In the genomic region with DNA sequence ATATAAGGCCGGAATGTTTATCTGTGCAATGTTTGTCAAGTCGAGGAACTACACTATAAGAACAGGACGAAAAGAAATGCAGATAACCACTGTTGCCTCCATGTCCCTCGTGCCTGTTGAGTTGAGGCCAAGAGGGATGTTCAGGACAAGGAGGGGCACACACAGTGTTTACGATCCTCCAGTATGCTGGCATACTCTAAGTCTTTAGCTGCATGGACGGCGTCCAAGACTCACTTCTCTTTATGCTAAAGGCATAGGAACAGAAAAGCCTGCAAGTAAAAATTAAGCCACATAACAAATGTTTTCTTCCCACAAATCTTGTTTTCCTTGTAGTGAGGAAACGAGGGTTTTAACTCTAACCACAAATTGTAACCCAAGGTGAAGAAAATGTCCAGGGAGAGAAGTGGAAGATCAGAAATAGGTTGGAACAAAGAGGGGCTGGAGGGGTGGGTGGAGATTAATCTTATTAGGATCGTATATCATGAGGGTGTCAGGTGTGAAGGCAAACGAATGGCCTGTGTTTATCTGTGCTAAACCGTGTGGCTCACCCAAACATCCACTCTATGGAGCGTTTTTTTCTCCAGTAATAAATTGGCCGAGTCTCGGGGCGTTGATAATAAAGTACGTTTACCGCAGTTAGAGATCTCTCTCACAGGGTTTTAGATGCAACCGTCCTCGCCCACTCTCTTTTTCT, we compare ENCODE assay signal across 20 mouse cellular contexts.
DNase-seq lines count a peak whose midpoint lies in the region; ATAC-seq and TF ChIP-seq lines count a peak whose summit lies in the region.
"Had no signal": no experiment of that assay in that cellular context is flagged by ENCODE, and none has a peak within 500 bp of the region (broad histone marks: within the 10 kb centered on the region; RNA-seq: fewer than 3 reads in every experiment).

No protein-coding gene starts in this region.

- no peak overlapping the region for H3K9ac ChIP-seq in embryonic facial prominence, embryonic 14.5 days (ENCODE audit: low read depth, low read length)
- no peak overlapping the region for H3K9ac ChIP-seq in kidney, postnatal 0 days (ENCODE audit: low read depth, low read length)
- H3K9ac ChIP-seq in neural tube, embryonic 14.5 days (replicated peaks; ENCODE audit: low read depth, low read length): no peak overlapping the region
- H3K9ac ChIP-seq: hindbrain, embryonic 15.5 days had no signal

- peak; percentile 68; the same call in 1 of the 2 replicates for ATAC-seq in embryonic facial prominence, embryonic 14.5 days (ENCODE audit: low read depth)
- no peak for ATAC-seq in kidney, postnatal 0 days (replicated peaks; ENCODE audit: low FRiP score, low read depth)
- ATAC-seq in neural tube, embryonic 14.5 days (ENCODE audit: low read depth): peak; percentile 56; the same call in 1 of the 2 replicates
- ATAC-seq: lung, postnatal 0 days; midbrain, embryonic 16.5 days had no signal

- H3K27ac ChIP-seq in embryonic facial prominence, embryonic 14.5 days (replicated peaks; ENCODE audit: low read depth, low read length): no peak overlapping the region
- no peak overlapping the region for H3K27ac ChIP-seq in embryonic facial prominence, embryonic 10.5 days (replicated peaks)
- no peak overlapping the region for H3K27ac ChIP-seq in kidney, postnatal 0 days
- no peak overlapping the region for H3K27ac ChIP-seq in neural tube, embryonic 14.5 days (ENCODE audit: low read depth, low read length)
- H3K27ac ChIP-seq: heart, embryonic 10.5 days; hindbrain, embryonic 15.5 days; midbrain, embryonic 10.5 days had no signal

- H3K4me3 ChIP-seq in embryonic facial prominence, embryonic 14.5 days (ENCODE audit: low read depth, low read length): no peak overlapping the region
- H3K4me3 ChIP-seq in embryonic facial prominence, embryonic 10.5 days: no peak overlapping the region
- no peak overlapping the region for H3K4me3 ChIP-seq in kidney, postnatal 0 days (replicated peaks; ENCODE audit: low read depth, low read length)
- no peak overlapping the region for H3K4me3 ChIP-seq in neural tube, embryonic 14.5 days (ENCODE audit: low read depth, low read length)
- H3K4me3 ChIP-seq: heart, embryonic 10.5 days; hindbrain, embryonic 15.5 days; midbrain, embryonic 10.5 days; myocyte had no signal

- TF ChIP-seq CTCF in kidney, postnatal 0 days (IDR thresholded peaks at IDR 0.05; ENCODE audit: low read depth): no peak

- no peaks in the 10 kb centered on the region for H3K9me3 ChIP-seq in embryonic facial prominence, embryonic 14.5 days (ENCODE audit: control insufficient read depth, low read length)
- H3K9me3 ChIP-seq in embryonic facial prominence, embryonic 10.5 days: no peaks in the 10 kb centered on the region
- H3K9me3 ChIP-seq in kidney, postnatal 0 days (replicated peaks; ENCODE audit: low read length): no peaks in the 10 kb centered on the region
- H3K9me3 ChIP-seq in neural tube, embryonic 14.5 days (ENCODE audit: control insufficient read depth, low read length): no peaks in the 10 kb centered on the region
- H3K9me3 ChIP-seq: heart, embryonic 10.5 days; hindbrain, embryonic 15.5 days; midbrain, embryonic 10.5 days had no signal

- DNase-seq in embryonic facial prominence, embryonic 14.5 days (ENCODE audit: low spot score): peak; percentile 76
- no peak for DNase-seq in embryonic facial prominence, embryonic 10.5 days (ENCODE audit: low spot score)
- DNase-seq in kidney, postnatal 0 days (ENCODE audit: low spot score): peak; percentile 21
- no peak for DNase-seq in kidney, postnatal 4 days
- DNase-seq in neural tube, embryonic 10.5 days (ENCODE audit: extremely low spot score, low spot score): no peak
- DNase-seq in right cerebral cortex, postnatal 25 days: peak; percentile 6
- DNase-seq in spleen, postnatal 14 days (ENCODE audit: low spot score in 2 of 2): no peak
- DNase-seq: adrenal gland, postnatal 10 days; cerebellum, adult 9-10 months; heart, postnatal 4 days; kidney, postnatal 10 days; left cerebral cortex, postnatal 4 days; thymus, postnatal 14 days had no signal

- WGBS in embryonic facial prominence, embryonic 14.5 days: 65% methylated on average over 19 of the region's 19 CpGs
- 81% methylated on average over 19 of the region's 19 CpGs for WGBS in embryonic facial prominence, embryonic 10.5 days
- WGBS in kidney, postnatal 0 days: 27% methylated on average over 19 of the region's 19 CpGs
- WGBS in neural tube, embryonic 14.5 days: 53% methylated on average over 19 of the region's 19 CpGs

- H3K27me3 ChIP-seq in embryonic facial prominence, embryonic 14.5 days (replicated peaks; ENCODE audit: control insufficient read depth, insufficient read depth, low read length): no peaks in the 10 kb centered on the region
- H3K27me3 ChIP-seq in embryonic facial prominence, embryonic 10.5 days (replicated peaks; ENCODE audit: low read depth, poor library complexity, severe bottlenecking): no peaks in the 10 kb centered on the region
- H3K27me3 ChIP-seq in kidney, postnatal 0 days (ENCODE audit: insufficient read depth, low read length): no peaks in the 10 kb centered on the region
- no peaks in the 10 kb centered on the region for H3K27me3 ChIP-seq in neural tube, embryonic 14.5 days (ENCODE audit: control insufficient read depth, insufficient read depth, low read length)
- H3K27me3 ChIP-seq: hindbrain, embryonic 15.5 days had no signal

- H3K4me1 ChIP-seq in embryonic facial prominence, embryonic 14.5 days (ENCODE audit: control insufficient read depth, insufficient read depth, low read length): no peaks in the 10 kb centered on the region
- H3K4me1 ChIP-seq in embryonic facial prominence, embryonic 10.5 days: no peaks in the 10 kb centered on the region
- H3K4me1 ChIP-seq in kidney, postnatal 0 days (replicated peaks; ENCODE audit: insufficient read depth, low read length): no peaks in the 10 kb centered on the region
- no peaks in the 10 kb centered on the region for H3K4me1 ChIP-seq in neural tube, embryonic 14.5 days (ENCODE audit: control insufficient read depth, insufficient read depth, low read length)
- H3K4me1 ChIP-seq: heart, embryonic 10.5 days; hindbrain, embryonic 15.5 days; midbrain, embryonic 10.5 days had no signal

- no peak overlapping the region for H3K4me2 ChIP-seq in embryonic facial prominence, embryonic 14.5 days (ENCODE audit: low read depth, low read length)
- H3K4me2 ChIP-seq in kidney, postnatal 0 days (ENCODE audit: low read length): peak overlapping the region; percentile 32; the same call in 1 of the 2 replicates
- no peak overlapping the region for H3K4me2 ChIP-seq in neural tube, embryonic 14.5 days (ENCODE audit: low read depth, low read length)
- H3K4me2 ChIP-seq: hindbrain, embryonic 15.5 days had no signal

- no peaks in the 10 kb centered on the region for H3K36me3 ChIP-seq in embryonic facial prominence, embryonic 14.5 days (ENCODE audit: control insufficient read depth, insufficient read depth, low read length)
- H3K36me3 ChIP-seq in embryonic facial prominence, embryonic 10.5 days (replicated peaks): no peaks in the 10 kb centered on the region
- H3K36me3 ChIP-seq in kidney, postnatal 0 days (ENCODE audit: insufficient read depth, low read length): no peaks in the 10 kb centered on the region
- no peaks in the 10 kb centered on the region for H3K36me3 ChIP-seq in neural tube, embryonic 14.5 days (ENCODE audit: control insufficient read depth, insufficient read depth, low read length)
- H3K36me3 ChIP-seq: heart, embryonic 10.5 days; hindbrain, embryonic 15.5 days; midbrain, embryonic 10.5 days had no signal

Comparison
In these comparisons a context has a peak if more than half of its experiments do, and no peak if none do; other contexts are left out.
1. DNase-seq: peak in embryonic facial prominence, embryonic 14.5 days (single experiment), kidney, postnatal 0 days (single experiment) and right cerebral cortex, postnatal 25 days (single experiment); none in embryonic facial prominence, embryonic 10.5 days (single experiment), kidney, postnatal 4 days (0 of 2), neural tube, embryonic 10.5 days (single experiment) and spleen, postnatal 14 days (0 of 2).